Mouse (Mus musculus): ENCODE data around the gene Aldh1b1. TPM values are rescaled to one million over a fixed set of nuclear protein-coding genes. Genes with fewer than 3 reads are reported as not detected.

Aldh1b1 gene
- polyA plus RNA-seq, 1 experiment: 276 TPM

- peaks cover 11% of the 10 kb centered on the region for H3K4me1 ChIP-seq (ENCODE audit: control insufficient read depth, insufficient read depth, insufficient read length, low read length)
- H3K27me3 ChIP-seq (ENCODE audit: control insufficient read depth, insufficient read depth, low read length): no peaks in the 10 kb centered on the region
- TF ChIP-seq POLR2A (IDR thresholded peaks at IDR 0.05; ENCODE audit: low read depth, low read length): no peak
- TF ChIP-seq CTCF (IDR thresholded peaks at IDR 0.05; ENCODE audit: extremely low read depth, insufficient read length, insufficient replicate concordance, low read depth, low read length): no peak
- WGBS: 94% methylated on average over 7 of the region's 7 CpGs
- H3K4me3 ChIP-seq (ENCODE audit: low read depth, low read length): no peak overlapping the region
- no peaks in the 10 kb centered on the region for H3K36me3 ChIP-seq (ENCODE audit: control insufficient read depth, insufficient read depth, low read length)
- H3K27ac ChIP-seq (ENCODE audit: insufficient read depth, low read depth, low read length): no peak overlapping the region
These were observed 32.0 kb upstream of the Aldh1b1 start for GRCm38 (mm10) chr4:45766774-45767173.

GRCm38 (mm10) chr4:45767891-45768558, 30.8 kb upstream of the Aldh1b1 start:
- Histone ChIP-seq H3K4me1 (ENCODE audit: control insufficient read depth, insufficient read depth, insufficient read length, low read length) (peaks cover 11% of the 10 kb centered on the region), H3K36me3 (ENCODE audit: control insufficient read depth, insufficient read depth, low read length) (no peaks in the 10 kb centered on the region), H3K27me3 (ENCODE audit: control insufficient read depth, insufficient read depth, low read length) (no peaks in the 10 kb centered on the region), H3K4me3 (ENCODE audit: low read depth, low read length) (no peak overlapping the region), H3K27ac (ENCODE audit: insufficient read depth, low read depth, low read length) (no peak overlapping the region)
- no peak for TF ChIP-seq POLR2A (IDR thresholded peaks at IDR 0.05; ENCODE audit: low read depth, low read length)
- TF ChIP-seq CTCF (IDR thresholded peaks at IDR 0.05; ENCODE audit: extremely low read depth, insufficient read length, insufficient replicate concordance, low read depth, low read length): no peak
- WGBS: 15% methylated on average over 11 of the region's 11 CpGs

GRCm38 (mm10) chr4:45769141-45769540, 29.7 kb upstream of the Aldh1b1 start:
- Histone ChIP-seq H3K4me1 (ENCODE audit: control insufficient read depth, insufficient read depth, insufficient read length, low read length) (peaks cover 3% of the 10 kb centered on the region; the same call in 1 of the 2 replicates), H3K27ac (ENCODE audit: insufficient read depth, low read depth, low read length) (no peak overlapping the region), H3K4me3 (ENCODE audit: low read depth, low read length) (no peak overlapping the region), H3K36me3 (ENCODE audit: control insufficient read depth, insufficient read depth, low read length) (no peaks in the 10 kb centered on the region), H3K27me3 (ENCODE audit: control insufficient read depth, insufficient read depth, low read length) (no peaks in the 10 kb centered on the region)
- WGBS: 82% methylated on average over 10 of the region's 10 CpGs
- TF ChIP-seq CTCF (IDR thresholded peaks at IDR 0.05; ENCODE audit: extremely low read depth, insufficient read length, insufficient replicate concordance, low read depth, low read length) (no peak), POLR2A (IDR thresholded peaks at IDR 0.05; ENCODE audit: low read depth, low read length) (no peak)

DNA sequence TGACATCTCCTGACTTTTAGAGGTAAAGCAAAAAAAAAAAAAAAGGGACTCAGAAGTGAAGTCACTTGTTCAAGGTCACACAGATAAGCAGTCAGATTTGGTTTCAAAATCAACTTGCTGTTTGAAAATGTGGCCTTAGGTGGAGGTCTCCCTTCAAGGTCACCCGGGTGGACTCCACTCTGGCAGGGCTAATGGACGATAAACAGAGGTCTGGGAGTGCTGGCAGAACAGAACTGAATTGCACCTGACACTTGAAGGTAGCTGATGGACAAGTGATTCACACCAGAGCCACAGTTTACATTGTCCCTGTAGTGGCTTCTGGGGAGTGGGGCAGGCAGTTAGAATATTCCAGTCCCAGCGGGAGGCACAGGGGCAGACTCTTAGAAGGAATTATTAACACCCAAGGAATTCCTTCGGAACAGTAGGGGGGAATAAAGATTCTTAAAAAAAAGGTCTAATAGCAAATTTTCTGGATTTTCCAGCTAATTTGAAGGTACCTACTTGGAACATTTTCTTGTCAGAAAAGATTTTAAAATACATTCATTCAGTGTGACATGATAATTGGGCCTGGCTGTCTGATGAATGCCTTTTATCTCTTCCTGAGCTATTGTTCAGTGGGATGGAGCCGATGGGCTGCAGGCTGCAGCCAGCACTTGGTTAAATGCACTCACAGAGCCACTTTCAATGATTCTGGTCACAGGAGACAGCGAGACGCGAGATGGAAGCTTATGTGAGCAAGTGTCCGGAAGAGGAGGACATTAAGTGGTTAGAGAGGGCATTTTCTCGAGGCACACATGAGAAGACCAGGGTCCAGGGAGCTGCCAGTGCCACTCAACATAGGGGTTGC, 28.8 kb upstream of the Aldh1b1 start:
- TF ChIP-seq POLR2A (IDR thresholded peaks at IDR 0.05; ENCODE audit: low read depth, low read length) (no peak), CTCF (IDR thresholded peaks at IDR 0.05; ENCODE audit: extremely low read depth, insufficient read length, insufficient replicate concordance, low read depth, low read length) (no peak)
- H3K27me3 ChIP-seq (ENCODE audit: control insufficient read depth, insufficient read depth, low read length): no peaks in the 10 kb centered on the region
- H3K4me3 ChIP-seq (ENCODE audit: low read depth, low read length): no peak overlapping the region
- H3K27ac ChIP-seq (ENCODE audit: insufficient read depth, low read depth, low read length): no peak overlapping the region
- WGBS: 81% methylated on average over 10 of the region's 10 CpGs
- no peaks in the 10 kb centered on the region for H3K36me3 ChIP-seq (ENCODE audit: control insufficient read depth, insufficient read depth, low read length)
- H3K4me1 ChIP-seq (ENCODE audit: control insufficient read depth, insufficient read depth, insufficient read length, low read length): no peaks in the 10 kb centered on the region

DNA sequence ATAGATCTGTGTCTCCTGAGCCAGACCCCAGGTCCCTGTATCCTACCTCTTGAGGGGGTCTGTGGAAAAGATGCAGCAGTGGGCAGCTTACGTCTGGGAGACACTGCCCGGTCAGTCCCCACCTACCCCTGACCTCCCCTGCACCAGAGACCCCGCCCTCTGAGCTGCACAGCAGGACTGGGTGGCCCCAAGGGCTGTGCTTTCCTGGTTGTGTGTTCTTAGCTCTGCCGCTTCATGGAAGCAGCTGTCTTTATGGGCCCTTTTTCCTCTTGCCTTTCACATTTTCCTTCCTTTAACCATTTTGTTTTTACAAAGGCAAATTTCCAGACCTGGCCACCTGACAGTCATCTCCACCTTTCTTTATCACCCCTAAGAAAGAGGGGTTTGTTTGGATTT, 28.2 kb upstream of the Aldh1b1 start:
- H3K4me1 ChIP-seq (ENCODE audit: control insufficient read depth, insufficient read depth, insufficient read length, low read length): no peaks in the 10 kb centered on the region
- WGBS: 82% methylated on average over 4 of the region's 4 CpGs
- no peak for TF ChIP-seq POLR2A (IDR thresholded peaks at IDR 0.05; ENCODE audit: low read depth, low read length)
- no peak for TF ChIP-seq CTCF (IDR thresholded peaks at IDR 0.05; ENCODE audit: extremely low read depth, insufficient read length, insufficient replicate concordance, low read depth, low read length)
- H3K27ac ChIP-seq (ENCODE audit: insufficient read depth, low read depth, low read length): no peak overlapping the region
- no peaks in the 10 kb centered on the region for H3K36me3 ChIP-seq (ENCODE audit: control insufficient read depth, insufficient read depth, low read length)
- no peaks in the 10 kb centered on the region for H3K27me3 ChIP-seq (ENCODE audit: control insufficient read depth, insufficient read depth, low read length)
- H3K4me3 ChIP-seq (ENCODE audit: low read depth, low read length): no peak overlapping the region

DNA sequence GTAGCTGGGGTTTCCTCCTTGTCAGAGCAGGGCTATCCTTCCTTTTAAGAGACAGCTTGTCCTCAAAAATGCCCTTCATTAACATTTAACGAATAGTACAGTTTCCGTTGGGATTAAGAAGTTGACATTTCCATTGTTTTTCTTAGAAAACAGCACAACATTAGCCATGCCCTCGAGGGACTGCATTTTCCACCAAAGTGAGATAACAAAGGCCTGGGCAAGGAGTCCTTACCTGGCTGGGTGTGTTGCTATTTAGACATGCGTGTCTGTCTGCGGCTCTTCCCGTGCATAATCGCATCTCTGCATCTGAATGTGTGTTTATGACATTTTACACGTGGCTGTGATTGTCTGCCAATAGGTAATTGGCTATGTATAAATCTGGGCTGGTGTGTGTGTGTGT, 27.6 kb upstream of the Aldh1b1 start:
- H3K27ac ChIP-seq (ENCODE audit: insufficient read depth, low read depth, low read length): no peak overlapping the region
- WGBS: 62% methylated on average over 8 of the region's 8 CpGs
- TF ChIP-seq POLR2A (IDR thresholded peaks at IDR 0.05; ENCODE audit: low read depth, low read length) (no peak), CTCF (IDR thresholded peaks at IDR 0.05; ENCODE audit: extremely low read depth, insufficient read length, insufficient replicate concordance, low read depth, low read length) (no peak)

DNA sequence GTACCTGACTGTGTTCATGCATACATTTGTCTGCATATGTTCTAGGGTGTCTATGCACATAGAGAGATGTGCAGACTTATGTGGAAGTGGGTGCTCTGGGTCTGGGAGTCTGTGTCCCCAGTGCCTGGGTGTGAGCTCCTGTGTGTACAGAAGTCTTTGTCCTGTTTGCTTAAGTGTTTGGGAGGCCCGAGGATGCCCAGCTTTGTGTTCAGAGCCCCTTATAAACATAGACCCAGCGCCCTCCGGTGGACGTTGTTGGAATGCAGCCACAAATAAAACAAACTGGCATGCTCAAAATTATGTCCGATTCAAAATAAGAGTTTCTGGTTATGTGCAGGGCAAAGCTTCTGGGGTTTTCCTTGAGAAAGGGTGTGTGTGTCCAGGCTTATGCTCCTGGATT, 27.2 kb upstream of the Aldh1b1 start:
- H3K27me3 ChIP-seq (ENCODE audit: control insufficient read depth, insufficient read depth, low read length): no peaks in the 10 kb centered on the region
- no peaks in the 10 kb centered on the region for H3K4me1 ChIP-seq (ENCODE audit: control insufficient read depth, insufficient read depth, insufficient read length, low read length)
- no peaks in the 10 kb centered on the region for H3K36me3 ChIP-seq (ENCODE audit: control insufficient read depth, insufficient read depth, low read length)
- no peak overlapping the region for H3K4me3 ChIP-seq (ENCODE audit: low read depth, low read length)
- TF ChIP-seq POLR2A (IDR thresholded peaks at IDR 0.05; ENCODE audit: low read depth, low read length) (no peak), CTCF (IDR thresholded peaks at IDR 0.05; ENCODE audit: extremely low read depth, insufficient read length, insufficient replicate concordance, low read depth, low read length) (peak; percentile 57; the same call in 1 of the 2 replicates)
- 4% methylated on average over 5 of the region's 5 CpGs for WGBS
- no peak overlapping the region for H3K27ac ChIP-seq (ENCODE audit: insufficient read depth, low read depth, low read length)

More for the DNA sequence above, 27.6 kb upstream of the Aldh1b1 start:
- Histone ChIP-seq H3K27me3 (ENCODE audit: control insufficient read depth, insufficient read depth, low read length) (no peaks in the 10 kb centered on the region), H3K36me3 (ENCODE audit: control insufficient read depth, insufficient read depth, low read length) (no peaks in the 10 kb centered on the region), H3K4me1 (ENCODE audit: control insufficient read depth, insufficient read depth, insufficient read length, low read length) (no peaks in the 10 kb centered on the region), H3K4me3 (ENCODE audit: low read depth, low read length) (no peak overlapping the region)

Data from small intestine, adult 2 months (tissue).